Mouse (Mus musculus): Measurements from ENCODE around the gene Il15. TPM values are rescaled to one million over a fixed set of nuclear protein-coding genes. Genes with fewer than 3 reads are reported as not detected.

Gene Il15
- total and polyA plus RNA-seq, 2 experiments, result 1.7 to 7.0 TPM

- 83% methylated on average over 2 of the region's 2 CpGs for WGBS
- no peak for DNase-seq (ENCODE audit: extremely low read depth, low read depth, low spot score)
- no peak overlapping the region for H3K9ac ChIP-seq (ENCODE audit: low read depth, low read length)
- H3K4me3 ChIP-seq (ENCODE audit: insufficient read depth, low read depth, low read length), result no peak overlapping the region
- no peak overlapping the region for H3K27ac ChIP-seq (replicated peaks; ENCODE audit: insufficient read depth, low read depth, low read length)
- no peak for TF ChIP-seq CTCF (IDR thresholded peaks at IDR 0.05; ENCODE audit: low read depth, low read length)
- TF ChIP-seq POLR2A (IDR thresholded peaks at IDR 0.05; ENCODE audit: extremely low read depth, insufficient read depth, low read length), result no peak
- no peaks in the 10 kb centered on the region for H3K27me3 ChIP-seq (ENCODE audit: control insufficient read depth, insufficient read depth, low read length)
- H3K79me2 ChIP-seq (ENCODE audit: control insufficient read depth, insufficient read depth, low read length), result no peaks in the 10 kb centered on the region
- H3K4me1 ChIP-seq (ENCODE audit: control insufficient read depth, insufficient read depth, low read length), result no peaks in the 10 kb centered on the region
- H3K36me3 ChIP-seq (ENCODE audit: control insufficient read depth, insufficient read depth, low read length), result peaks cover 2% of the 10 kb centered on the region; the same call in 1 of the 2 replicates
Measured at GRCm38 (mm10) chr8:82327986-82328652, 74.9 kb downstream of the Il15 start.

GRCm38 (mm10) chr8:82326061-82326460 lies 77.0 kb downstream of the Il15 start:
- DNase-seq (ENCODE audit: extremely low read depth, low read depth, low spot score), result no peak
- Histone ChIP-seq H3K9ac (ENCODE audit: low read depth, low read length) (no peak overlapping the region), H3K79me2 (ENCODE audit: control insufficient read depth, insufficient read depth, low read length) (no peaks in the 10 kb centered on the region), H3K4me1 (ENCODE audit: control insufficient read depth, insufficient read depth, low read length) (no peaks in the 10 kb centered on the region), H3K27ac (replicated peaks; ENCODE audit: insufficient read depth, low read depth, low read length) (no peak overlapping the region), H3K4me3 (ENCODE audit: insufficient read depth, low read depth, low read length) (no peak overlapping the region), H3K36me3 (ENCODE audit: control insufficient read depth, insufficient read depth, low read length) (no peaks in the 10 kb centered on the region), H3K27me3 (ENCODE audit: control insufficient read depth, insufficient read depth, low read length) (no peaks in the 10 kb centered on the region)
- no peak for TF ChIP-seq CTCF (IDR thresholded peaks at IDR 0.05; ENCODE audit: low read depth, low read length)
- 61% methylated on average over 1 of the region's 1 CpGs for WGBS

GRCm38 (mm10) chr8:82325586-82325985 lies 77.4 kb downstream of the Il15 start:
- TF ChIP-seq CTCF (IDR thresholded peaks at IDR 0.05; ENCODE audit: low read depth, low read length) (no peak), POLR2A (IDR thresholded peaks at IDR 0.05; ENCODE audit: extremely low read depth, insufficient read depth, low read length) (no peak)
- Histone ChIP-seq H3K4me1 (ENCODE audit: control insufficient read depth, insufficient read depth, low read length) (no peaks in the 10 kb centered on the region), H3K36me3 (ENCODE audit: control insufficient read depth, insufficient read depth, low read length) (no peaks in the 10 kb centered on the region), H3K79me2 (ENCODE audit: control insufficient read depth, insufficient read depth, low read length) (no peaks in the 10 kb centered on the region), H3K27me3 (ENCODE audit: control insufficient read depth, insufficient read depth, low read length) (no peaks in the 10 kb centered on the region), H3K27ac (replicated peaks; ENCODE audit: insufficient read depth, low read depth, low read length) (no peak overlapping the region), H3K9ac (ENCODE audit: low read depth, low read length) (no peak overlapping the region), H3K4me3 (ENCODE audit: insufficient read depth, low read depth, low read length) (no peak overlapping the region)
- no peak for DNase-seq (ENCODE audit: extremely low read depth, low read depth, low spot score)
- 76% methylated on average over 6 of the region's 6 CpGs for WGBS

DNA sequence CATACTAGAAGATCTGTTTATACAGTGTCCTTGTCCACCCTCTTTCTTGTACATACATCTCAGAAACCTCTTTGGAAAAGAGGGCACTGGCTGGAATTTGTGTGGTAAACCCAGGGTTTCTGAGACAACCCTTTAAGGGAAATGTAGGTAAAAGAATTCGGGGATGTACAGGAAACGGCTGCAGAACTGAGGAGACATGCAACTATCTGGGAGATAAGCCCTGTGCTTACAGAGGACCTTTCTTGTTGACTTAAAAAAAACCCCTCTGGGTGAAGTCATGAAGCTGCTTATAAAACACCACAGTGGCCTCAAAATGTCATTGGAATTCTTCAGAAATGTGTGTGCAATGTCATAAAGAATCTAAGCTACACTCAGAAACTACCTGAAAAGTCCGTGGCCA lies 85.6 kb downstream of the Il15 start:
- Histone ChIP-seq H3K4me1 (ENCODE audit: control insufficient read depth, insufficient read depth, low read length) (no peaks in the 10 kb centered on the region), H3K9ac (ENCODE audit: low read depth, low read length) (no peak overlapping the region), H3K27ac (replicated peaks; ENCODE audit: insufficient read depth, low read depth, low read length) (no peak overlapping the region), H3K79me2 (ENCODE audit: control insufficient read depth, insufficient read depth, low read length) (no peaks in the 10 kb centered on the region), H3K36me3 (ENCODE audit: control insufficient read depth, insufficient read depth, low read length) (no peaks in the 10 kb centered on the region), H3K27me3 (ENCODE audit: control insufficient read depth, insufficient read depth, low read length) (no peaks in the 10 kb centered on the region), H3K4me3 (ENCODE audit: insufficient read depth, low read depth, low read length) (no peak overlapping the region)
- TF ChIP-seq POLR2A (IDR thresholded peaks at IDR 0.05; ENCODE audit: extremely low read depth, insufficient read depth, low read length), result no peak
- no peak for TF ChIP-seq CTCF (IDR thresholded peaks at IDR 0.05; ENCODE audit: low read depth, low read length)
- 70% methylated on average over 3 of the region's 3 CpGs for WGBS
- no peak for DNase-seq (ENCODE audit: extremely low read depth, low read depth, low spot score)

GRCm38 (mm10) chr8:82306424-82306823 lies 96.6 kb downstream of the Il15 start:
- no peaks in the 10 kb centered on the region for H3K36me3 ChIP-seq (ENCODE audit: control insufficient read depth, insufficient read depth, low read length)
- no peak overlapping the region for H3K27ac ChIP-seq (replicated peaks; ENCODE audit: insufficient read depth, low read depth, low read length)
- DNase-seq (ENCODE audit: extremely low read depth, low read depth, low spot score), result no peak
- WGBS, result 54% methylated on average over 1 of the region's 1 CpGs
- no peaks in the 10 kb centered on the region for H3K27me3 ChIP-seq (ENCODE audit: control insufficient read depth, insufficient read depth, low read length)
- no peak overlapping the region for H3K9ac ChIP-seq (ENCODE audit: low read depth, low read length)
- no peaks in the 10 kb centered on the region for H3K4me1 ChIP-seq (ENCODE audit: control insufficient read depth, insufficient read depth, low read length)
- no peaks in the 10 kb centered on the region for H3K79me2 ChIP-seq (ENCODE audit: control insufficient read depth, insufficient read depth, low read length)
- no peak overlapping the region for H3K4me3 ChIP-seq (ENCODE audit: insufficient read depth, low read depth, low read length)
- TF ChIP-seq CTCF (IDR thresholded peaks at IDR 0.05; ENCODE audit: low read depth, low read length), result no peak
- no peak for TF ChIP-seq POLR2A (IDR thresholded peaks at IDR 0.05; ENCODE audit: extremely low read depth, insufficient read depth, low read length)

- Histone ChIP-seq H3K4me3 (ENCODE audit: insufficient read depth, low read depth, low read length) (no peak overlapping the region), H3K27ac (replicated peaks; ENCODE audit: insufficient read depth, low read depth, low read length) (no peak overlapping the region)
- WGBS, result 91% methylated on average over 2 of the region's 2 CpGs
Measured at GRCm38 (mm10) chr8:82296256-82296655, 106.8 kb downstream of the Il15 start.

More at GRCm38 (mm10) chr8:82296256-82296655, 106.8 kb downstream of the Il15 start:
- no peak for TF ChIP-seq POLR2A (IDR thresholded peaks at IDR 0.05; ENCODE audit: extremely low read depth, insufficient read depth, low read length)
- TF ChIP-seq CTCF (IDR thresholded peaks at IDR 0.05; ENCODE audit: low read depth, low read length), result no peak
- no peak for DNase-seq (ENCODE audit: extremely low read depth, low read depth, low spot score)
- Histone ChIP-seq H3K79me2 (ENCODE audit: control insufficient read depth, insufficient read depth, low read length) (no peaks in the 10 kb centered on the region), H3K4me1 (ENCODE audit: control insufficient read depth, insufficient read depth, low read length) (no peaks in the 10 kb centered on the region), H3K27me3 (ENCODE audit: control insufficient read depth, insufficient read depth, low read length) (no peaks in the 10 kb centered on the region), H3K9ac (ENCODE audit: low read depth, low read length) (no peak overlapping the region), H3K36me3 (ENCODE audit: control insufficient read depth, insufficient read depth, low read length) (no peaks in the 10 kb centered on the region)
